Mouse (Mus musculus) gastrocnemius, adult 18-20 months (tissue): Measurements from ENCODE around the gene Zfp54. TPM values are rescaled to one million over a fixed set of nuclear protein-coding genes. Genes with fewer than 3 reads are reported as not detected.

Source experiments
- total RNA-seq, 2 experiments: library from RNA; stranded (reverse); gene quantifications; 2 replicates each; pipeline ENCODE4 v1.2.3; 2021

Zfp54 gene
- total RNA-seq, 2 experiments from 2014 or later, result 0.66 to 1.0 TPM

Other genes starting within 250 kb of the Zfp54 start
- gene Vmn1r234, start 197.1 kb upstream of the Zfp54 start, total RNA-seq, result not detected
- gene Vmn1r235, start 166.8 kb upstream of the Zfp54 start, total RNA-seq, result not detected
- not detected for gene Vmn1r236, start 140.3 kb upstream of the Zfp54 start, total RNA-seq
- not detected for gene Vmn1r237, start 111.4 kb upstream of the Zfp54 start, total RNA-seq
- 1 to 10 TPM in 1 of 2 experiments, under 1 TPM in 1; 0.66 to 1.1 TPM for gene Zfp677, start 39.5 kb upstream of the Zfp54 start, total RNA-seq
- 10 to 100 TPM in 1 of 2 experiments, 1 to 10 TPM in 1; 9.4 to 10.3 TPM for gene Zfp51, start 27.1 kb downstream of the Zfp54 start, total RNA-seq
- gene Zfp53, start 65.8 kb downstream of the Zfp54 start, total RNA-seq, result 1 to 10 TPM; 1.1 to 1.2 TPM
- gene Zfp52, start 112.3 kb downstream of the Zfp54 start, total RNA-seq, result 1 to 10 TPM; 6.4 to 8.7 TPM
- gene Zfp948, start 143.8 kb downstream of the Zfp54 start, total RNA-seq, result 1 to 10 TPM; 2.3 to 3.2 TPM
- 1 to 10 TPM; 1.7 to 1.9 TPM for gene Zfp983, start 227.4 kb downstream of the Zfp54 start, total RNA-seq